Mouse (Mus musculus): ENCODE results near the gene Zfp385b. TPM values are rescaled to one million over a fixed set of nuclear protein-coding genes. Genes with fewer than 3 reads are reported as not detected.

Gene Zfp385b
- total and polyA plus RNA-seq, 3 experiments, result not detected

DNA sequence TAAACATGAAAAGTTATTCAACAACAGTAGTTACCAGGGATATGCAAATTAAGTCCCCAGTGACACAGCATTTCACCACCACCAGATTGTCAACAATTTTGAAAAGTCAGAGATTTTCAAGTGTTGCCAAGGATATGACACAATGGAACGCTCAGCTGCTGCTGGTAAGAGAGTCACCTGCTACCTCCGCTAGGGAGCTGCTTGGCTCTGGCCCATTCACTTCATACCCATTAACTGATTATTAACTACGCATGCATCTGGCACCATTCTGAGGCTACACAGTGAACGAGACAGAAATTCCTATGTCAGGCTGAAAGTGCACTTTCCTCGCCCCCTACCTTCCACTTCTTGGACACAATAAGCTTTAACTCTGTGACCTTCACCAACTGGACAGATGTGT is 137.7 kb downstream of the Zfp385b start:
- TF ChIP-seq JUN (IDR thresholded peaks at IDR 0.05; ENCODE audit: insufficient read depth, low read depth, low read length) (no peak), EP300 (IDR thresholded peaks at IDR 0.05; ENCODE audit: low read length) (no peak), MYC (IDR thresholded peaks at IDR 0.05; ENCODE audit: low read depth, low read length) (no peak), ELF1 (IDR thresholded peaks at IDR 0.05; ENCODE audit: low read depth, low read length) (no peak), NRF1 (IDR thresholded peaks at IDR 0.05; ENCODE audit: low read depth, low read length) (no peak), MEF2A (IDR thresholded peaks at IDR 0.05; ENCODE audit: borderline replicate concordance, low read depth, low read length) (no peak), USF2 (conservative IDR thresholded peaks at IDR 0.05; ENCODE audit: low read depth, low read length) (no peak), CHD2 (IDR thresholded peaks at IDR 0.05; ENCODE audit: low read length) (no peak), ETS1 (conservative IDR thresholded peaks at IDR 0.05; ENCODE audit: low read depth, low read length) (no peak), MAFK (IDR thresholded peaks at IDR 0.05; ENCODE audit: insufficient replicate concordance, low read length) (no peak), IRF4 (IDR thresholded peaks at IDR 0.05; ENCODE audit: low read depth, low read length) (no peak), KAT2A (IDR thresholded peaks at IDR 0.05; ENCODE audit: insufficient replicate concordance, low read length) (no peak)
- Histone ChIP-seq H3K9ac (ENCODE audit: insufficient read depth, low read depth) (no peak overlapping the region), H3K27me3 (replicated peaks) (no peaks in the 10 kb centered on the region), H3K4me3 (replicated peaks in 1 of 3; ENCODE audit: low read depth in 2 of 3, low read length in 2 of 3, poor library complexity in 1 of 3) (no peak overlapping the region), H3K27ac (ENCODE audit: insufficient read depth, low read depth) (no peak overlapping the region), H3K36me3 (replicated peaks in 1 of 2; ENCODE audit: control insufficient read depth in 1 of 2, insufficient read depth in 1 of 2, low read length in 1 of 2) (no peaks in the 10 kb centered on the region), H3K4me2 (ENCODE audit: insufficient read depth, low read depth, poor library complexity, severe bottlenecking) (no peak overlapping the region), H3K9me3 (replicated peaks; ENCODE audit: low read length) (peaks cover 43% of the 10 kb centered on the region), H3K4me1 (ENCODE audit: control insufficient read depth in 1 of 2, insufficient read depth in 2 of 2) (no peaks in the 10 kb centered on the region), H3K79me2 (replicated peaks; ENCODE audit: control insufficient read depth, extremely low read depth, insufficient read depth, poor library complexity, severe bottlenecking) (no peaks in the 10 kb centered on the region)
- in situ Hi-C loops (cut with MboI; ENCODE audit: low pct_ligation_motif_present, low pct_unique_long_range_greater_than_20kb, low sequenced_read_pairs), result no loop called here
- dilution Hi-C loops (cut with MboI; ENCODE audit: extremely low pct_ligation_motif_present, extremely low pct_unique_long_range_greater_than_20kb, low sequenced_read_pairs), result no loop called here
- DNase-seq (ENCODE audit: extremely low read depth), result no peak

DNA sequence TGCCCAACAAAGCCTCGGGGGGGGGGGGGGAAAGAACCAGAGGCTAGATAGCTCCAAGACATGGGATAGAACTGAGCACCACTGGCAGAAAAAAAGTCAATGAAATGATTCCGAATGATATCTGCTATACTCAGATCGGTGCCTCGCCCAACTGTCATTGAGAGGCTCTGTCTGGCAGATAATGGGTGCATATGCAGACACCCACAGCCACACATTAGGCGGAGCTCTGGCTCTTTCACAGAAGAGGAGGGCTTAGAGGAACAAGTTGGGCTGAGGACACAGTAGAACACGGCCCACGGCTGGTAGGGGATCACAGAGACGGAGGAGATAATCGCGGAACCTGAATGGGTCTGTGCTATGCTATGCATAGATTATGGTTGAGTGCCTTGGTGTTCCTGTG is 145.7 kb downstream of the Zfp385b start:
- no peaks in the 10 kb centered on the region for H3K79me2 ChIP-seq (replicated peaks; ENCODE audit: control insufficient read depth, extremely low read depth, insufficient read depth, poor library complexity, severe bottlenecking)
- no peaks in the 10 kb centered on the region for H3K36me3 ChIP-seq (replicated peaks in 1 of 2; ENCODE audit: control insufficient read depth in 1 of 2, insufficient read depth in 1 of 2, low read length in 1 of 2)
- no peaks in the 10 kb centered on the region for H3K4me1 ChIP-seq (ENCODE audit: control insufficient read depth in 1 of 2, insufficient read depth in 2 of 2)
- H3K9me3 ChIP-seq (replicated peaks; ENCODE audit: low read length), result peaks cover 53% of the 10 kb centered on the region
- TF ChIP-seq POLR2AphosphoS2 (IDR thresholded peaks at IDR 0.05; ENCODE audit: low read depth, low read length) (no peak), TCF12 (IDR thresholded peaks at IDR 0.05; ENCODE audit: low read depth, low read length) (no peak)
- no peak for DNase-seq (ENCODE audit: extremely low read depth)
- no peaks in the 10 kb centered on the region for H3K27me3 ChIP-seq (replicated peaks)
- dilution Hi-C loops (cut with MboI; ENCODE audit: extremely low pct_ligation_motif_present, extremely low pct_unique_long_range_greater_than_20kb, low sequenced_read_pairs), result no loop called here
- no peak overlapping the region for H3K4me2 ChIP-seq (ENCODE audit: insufficient read depth, low read depth, poor library complexity, severe bottlenecking)
- H3K27ac ChIP-seq (ENCODE audit: insufficient read depth, low read depth), result no peak overlapping the region
- no peak overlapping the region for H3K9ac ChIP-seq (ENCODE audit: insufficient read depth, low read depth)
- in situ Hi-C loops (cut with MboI; ENCODE audit: low pct_ligation_motif_present, low pct_unique_long_range_greater_than_20kb, low sequenced_read_pairs), result no loop called here
- H3K4me3 ChIP-seq (replicated peaks in 1 of 3; ENCODE audit: low read depth in 2 of 3, low read length in 2 of 3, poor library complexity in 1 of 3), result no peak overlapping the region

All from CH12.LX (cell line).